Mouse (Mus musculus): ENCODE results near the gene Hs6st3.

DNA sequence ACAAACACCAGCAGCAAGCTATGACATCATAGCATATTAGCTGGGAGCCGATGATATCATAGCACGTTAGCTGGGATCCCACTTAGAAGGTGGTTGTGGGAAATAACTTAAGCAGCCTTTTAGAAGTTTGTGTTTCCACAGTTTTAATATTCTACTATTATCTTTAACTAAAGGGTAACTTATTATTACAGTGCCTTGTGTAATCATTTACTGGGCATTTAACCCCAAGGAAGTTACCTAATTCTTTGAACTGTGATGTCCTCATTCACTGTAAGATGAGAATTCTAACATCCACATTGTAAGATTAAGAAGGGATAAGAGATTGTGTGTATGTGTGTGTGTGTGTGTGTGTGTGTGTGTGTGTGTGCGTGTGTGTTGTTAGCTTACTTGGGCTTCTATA lies 697.9 kb downstream of the Hs6st3 start:
- TF ChIP-seq POLR2A (IDR thresholded peaks at IDR 0.05; ENCODE audit: low read depth, low read length) (no peak), CTCF (conservative IDR thresholded peaks at IDR 0.05 in 1 of 2, IDR thresholded peaks at IDR 0.05 in 1 of 2; ENCODE audit: low read depth in 2 of 2, low read length in 2 of 2) (no peak), MAX (IDR thresholded peaks at IDR 0.05; ENCODE audit: low read length) (no peak), RAD21 (IDR thresholded peaks at IDR 0.05; ENCODE audit: low read depth, low read length) (no peak), EP300 (IDR thresholded peaks at IDR 0.05; ENCODE audit: low read length) (no peak), ZKSCAN1 (IDR thresholded peaks at IDR 0.05; ENCODE audit: borderline replicate concordance, low read depth, low read length) (no peak), NELFE (IDR thresholded peaks at IDR 0.05; ENCODE audit: low read depth, low read length) (no peak), TBP (conservative IDR thresholded peaks at IDR 0.05; ENCODE audit: low read depth, low read length) (no peak), USF1 (IDR thresholded peaks at IDR 0.05; ENCODE audit: low read depth, low read length) (no peak), ZMIZ1 (IDR thresholded peaks at IDR 0.05; ENCODE audit: low read depth, low read length) (no peak)
